Mouse (Mus musculus): ENCODE measurements at regions not wholly inside any gene's neighbourhood (a gene's known extent, or its start where the extent isn't known, plus 50 kb on each side); places are given as distances from the start of the nearest gene placed in this dataset.
A peak's percentile ranks its signal among the peaks of the same experiment; 100 is the strongest.

- ATAC-seq (ENCODE audit: insufficient read depth, low FRiP score, low read depth) = 0 out of 2 replicates have a peak, but pooled peaks have one; percentile 40
- no peak overlapping the region for H3K4me3 ChIP-seq (replicated peaks)
These were observed 57.9 kb downstream of the Sox9 start for GRCm38 (mm10) chr11:112839721-112840494.

DNA sequence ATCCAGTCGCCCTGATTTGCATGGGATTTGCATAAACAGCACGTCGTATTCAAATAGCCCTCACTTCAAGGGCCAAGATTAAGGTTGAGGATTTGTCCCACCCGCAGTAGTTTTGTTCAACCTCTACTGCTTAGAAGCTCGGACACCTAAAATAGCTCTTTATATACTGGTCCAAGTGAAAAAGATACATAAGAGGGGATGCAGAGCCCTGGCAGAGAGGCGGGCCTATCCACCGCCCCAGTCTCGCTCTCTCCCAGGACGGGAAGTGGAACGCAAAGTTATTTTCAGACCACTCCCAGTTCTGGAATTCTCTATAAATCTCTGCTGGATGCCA lies 58.4 kb downstream of the Sox9 start:
- no peak for ATAC-seq (ENCODE audit: insufficient read depth, low FRiP score, low read depth)
- peak overlapping the region; percentile 32; the same call in 1 of the 2 replicates for H3K4me2 ChIP-seq
- H3K27ac ChIP-seq = no peak overlapping the region
- H3K9me3 ChIP-seq = no peaks in the 10 kb centered on the region
- no peak overlapping the region for H3K9ac ChIP-seq
- no peaks in the 10 kb centered on the region for H3K36me3 ChIP-seq
- H3K27me3 ChIP-seq (replicated peaks) = no peaks in the 10 kb centered on the region
- peaks cover 2% of the 10 kb centered on the region; the same call in 1 of the 2 replicates for H3K4me1 ChIP-seq
- WGBS = 13% methylated on average over 10 of the region's 10 CpGs
- H3K4me3 ChIP-seq (replicated peaks) = no peak overlapping the region

More at GRCm38 (mm10) chr11:112839721-112840494, 57.9 kb downstream of the Sox9 start:
- no peaks in the 10 kb centered on the region for H3K27me3 ChIP-seq (replicated peaks)
- peaks cover 2% of the 10 kb centered on the region; the same call in 1 of the 2 replicates for H3K4me1 ChIP-seq
- H3K9ac ChIP-seq = no peak overlapping the region
- H3K4me2 ChIP-seq = peak overlapping the region; percentile 32; the same call in 1 of the 2 replicates
- no peaks in the 10 kb centered on the region for H3K36me3 ChIP-seq
- 24% methylated on average over 10 of the region's 10 CpGs for WGBS
- no peak overlapping the region for H3K27ac ChIP-seq
- no peaks in the 10 kb centered on the region for H3K9me3 ChIP-seq

DNA sequence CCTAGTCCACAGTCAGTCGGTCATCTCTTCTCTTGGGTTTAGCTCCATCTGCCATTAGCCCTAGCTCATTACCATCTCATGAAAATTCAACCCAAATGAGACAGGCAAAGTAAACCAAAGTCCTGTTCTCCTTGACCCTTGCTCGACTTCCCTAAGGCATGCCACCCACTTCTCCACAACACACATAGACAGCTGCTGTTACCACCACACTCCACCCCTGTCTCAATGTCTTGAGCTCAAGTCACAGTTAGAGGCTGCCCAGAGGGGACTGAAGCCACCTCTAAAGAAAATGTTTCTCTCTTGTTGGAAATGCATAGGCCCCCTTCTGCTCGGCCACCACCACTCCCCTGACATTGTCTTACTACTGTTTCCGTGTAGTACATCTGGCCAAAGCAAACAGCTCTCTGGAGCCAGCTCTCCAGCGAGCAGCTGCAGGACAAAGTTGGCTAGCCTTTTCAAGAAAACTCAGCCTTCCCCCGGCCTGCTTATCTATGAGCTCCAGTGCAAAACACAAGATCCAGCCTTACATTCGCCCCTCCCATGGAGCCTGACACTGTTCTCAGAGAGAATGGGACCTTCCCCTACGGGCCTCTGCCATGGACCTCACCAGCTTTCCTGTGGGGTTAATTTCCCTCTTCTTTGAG lies 62.4 kb downstream of the Sox9 start:
- WGBS = 64% methylated on average over 8 of the region's 8 CpGs
- H3K4me1 ChIP-seq = peaks cover 2% of the 10 kb centered on the region; the same call in 1 of the 2 replicates
- no peak for ATAC-seq (ENCODE audit: insufficient read depth, low FRiP score, low read depth)
- no peak overlapping the region for H3K4me2 ChIP-seq
- no peaks in the 10 kb centered on the region for H3K36me3 ChIP-seq
- no peaks in the 10 kb centered on the region for H3K9me3 ChIP-seq
- no peak overlapping the region for H3K9ac ChIP-seq
- no peak overlapping the region for H3K27ac ChIP-seq
- no peak overlapping the region for H3K4me3 ChIP-seq (replicated peaks)
- no peaks in the 10 kb centered on the region for H3K27me3 ChIP-seq (replicated peaks)

GRCm38 (mm10) chr11:112847146-112847545 lies 65.1 kb downstream of the Sox9 start:
- no peaks in the 10 kb centered on the region for H3K9me3 ChIP-seq
- no peak overlapping the region for H3K9ac ChIP-seq
- H3K4me3 ChIP-seq (replicated peaks) = no peak overlapping the region
- no peaks in the 10 kb centered on the region for H3K4me1 ChIP-seq
- ATAC-seq (ENCODE audit: insufficient read depth, low FRiP score, low read depth) = no peak
- no peaks in the 10 kb centered on the region for H3K27me3 ChIP-seq (replicated peaks)
- H3K27ac ChIP-seq = no peak overlapping the region
- no peak overlapping the region for H3K4me2 ChIP-seq
- WGBS = 87% methylated on average over 2 of the region's 2 CpGs
- H3K36me3 ChIP-seq = no peaks in the 10 kb centered on the region

DNA sequence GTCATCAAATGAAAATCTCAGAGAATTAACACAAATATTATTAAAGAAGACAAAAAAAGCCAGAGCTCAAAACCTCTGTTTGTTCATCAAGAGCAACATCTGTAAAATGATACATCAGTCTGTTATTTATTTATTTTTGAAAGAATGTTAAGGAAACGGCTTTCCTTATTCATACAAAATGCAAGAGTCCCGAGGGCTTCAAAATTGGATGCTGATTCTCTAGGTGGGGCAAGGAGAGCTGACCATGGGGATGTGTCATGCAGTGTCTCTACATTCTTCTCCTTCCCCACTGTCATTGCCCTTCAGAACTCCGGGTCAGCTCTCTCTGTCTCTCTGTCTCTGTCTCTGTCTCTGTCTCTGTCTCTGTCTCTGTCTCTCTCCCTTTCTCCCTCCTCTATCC lies 65.8 kb downstream of the Sox9 start:
- no peak for ATAC-seq (ENCODE audit: insufficient read depth, low FRiP score, low read depth)
- H3K4me2 ChIP-seq = no peak overlapping the region
- H3K4me3 ChIP-seq (replicated peaks) = no peak overlapping the region
- no peaks in the 10 kb centered on the region for H3K27me3 ChIP-seq (replicated peaks)
- no peaks in the 10 kb centered on the region for H3K4me1 ChIP-seq
- H3K27ac ChIP-seq = no peak overlapping the region
- H3K9me3 ChIP-seq = no peaks in the 10 kb centered on the region
- no peak overlapping the region for H3K9ac ChIP-seq
- H3K36me3 ChIP-seq = no peaks in the 10 kb centered on the region
- 72% methylated on average over 3 of the region's 3 CpGs for WGBS

GRCm38 (mm10) chr11:112849974-112850373 lies 68.0 kb downstream of the Sox9 start:
- H3K27ac ChIP-seq = no peak overlapping the region
- H3K4me3 ChIP-seq (replicated peaks) = no peak overlapping the region
- no peak for ATAC-seq (ENCODE audit: insufficient read depth, low FRiP score, low read depth)
- no peaks in the 10 kb centered on the region for H3K4me1 ChIP-seq
- no peak overlapping the region for H3K4me2 ChIP-seq
- no peaks in the 10 kb centered on the region for H3K9me3 ChIP-seq
- no peaks in the 10 kb centered on the region for H3K36me3 ChIP-seq
- no peak overlapping the region for H3K9ac ChIP-seq
- WGBS = 72% methylated on average over 5 of the region's 5 CpGs
- no peaks in the 10 kb centered on the region for H3K27me3 ChIP-seq (replicated peaks)

- 79% methylated on average over 13 of the region's 13 CpGs for WGBS
- Histone ChIP-seq H3K36me3 (no peaks in the 10 kb centered on the region), H3K4me3 (replicated peaks) (no peak overlapping the region), H3K9ac (no peak overlapping the region), H3K27me3 (replicated peaks) (no peaks in the 10 kb centered on the region), H3K4me1 (no peaks in the 10 kb centered on the region), H3K9me3 (no peaks in the 10 kb centered on the region), H3K27ac (no peak overlapping the region), H3K4me2 (no peak overlapping the region)
- no peak for ATAC-seq (ENCODE audit: insufficient read depth, low FRiP score, low read depth)
These were observed 68.7 kb downstream of the Sox9 start for GRCm38 (mm10) chr11:112850532-112851272.

DNA sequence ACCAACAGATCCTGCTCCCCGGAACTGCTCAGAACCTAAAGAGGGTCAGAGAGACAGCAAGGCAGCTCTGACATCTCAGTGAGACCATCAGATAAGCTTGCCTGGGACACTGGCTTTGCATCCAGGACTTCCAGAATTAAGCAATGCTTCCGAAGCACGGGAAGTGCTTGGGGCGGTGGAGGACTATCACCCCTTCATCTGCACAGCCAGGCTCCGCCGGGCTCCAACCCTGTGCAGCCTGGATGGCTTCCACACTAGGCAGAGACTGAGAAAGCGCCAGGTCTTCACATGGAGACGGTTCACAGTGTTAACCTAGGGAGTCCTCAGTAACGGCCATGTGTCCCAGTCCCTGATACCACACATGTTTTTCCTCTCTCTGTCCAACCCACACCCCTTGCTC lies 69.3 kb downstream of the Sox9 start:
- WGBS = 82% methylated on average over 9 of the region's 9 CpGs
- no peak for ATAC-seq (ENCODE audit: insufficient read depth, low FRiP score, low read depth)
- Histone ChIP-seq H3K9ac (no peak overlapping the region), H3K4me3 (replicated peaks) (no peak overlapping the region), H3K4me1 (no peaks in the 10 kb centered on the region), H3K27ac (no peak overlapping the region), H3K9me3 (no peaks in the 10 kb centered on the region), H3K27me3 (replicated peaks) (no peaks in the 10 kb centered on the region), H3K36me3 (no peaks in the 10 kb centered on the region), H3K4me2 (no peak overlapping the region)

GRCm38 (mm10) chr11:112855975-112856374 lies 74.0 kb downstream of the Sox9 start:
- WGBS = 81% methylated on average over 5 of the region's 5 CpGs
- H3K9ac ChIP-seq = no peak overlapping the region
- ATAC-seq (ENCODE audit: insufficient read depth, low FRiP score, low read depth) = no peak
- H3K4me2 ChIP-seq = no peak overlapping the region
- H3K27me3 ChIP-seq (replicated peaks) = no peaks in the 10 kb centered on the region
- H3K36me3 ChIP-seq = no peaks in the 10 kb centered on the region
- no peak overlapping the region for H3K27ac ChIP-seq
- H3K4me1 ChIP-seq = no peaks in the 10 kb centered on the region
- no peaks in the 10 kb centered on the region for H3K9me3 ChIP-seq
- no peak overlapping the region for H3K4me3 ChIP-seq (replicated peaks)

DNA sequence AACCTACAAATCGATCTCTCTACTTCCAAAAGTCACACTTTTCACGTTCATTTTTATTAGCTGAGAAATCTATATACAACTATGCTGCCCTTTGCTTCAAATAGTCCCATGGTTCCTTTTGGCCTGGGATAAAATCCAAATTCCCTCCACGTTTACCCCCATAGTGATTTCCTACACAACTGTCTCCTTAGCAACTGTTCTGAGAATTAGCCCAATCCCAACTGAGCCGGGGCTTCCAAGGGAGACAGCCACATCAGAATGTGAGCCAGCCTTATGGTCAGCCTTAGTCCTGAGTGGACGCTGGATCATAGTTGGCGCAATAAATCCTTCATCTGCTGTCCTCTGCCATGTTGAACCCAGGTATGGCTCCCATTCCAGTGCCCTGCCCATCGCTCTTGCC lies 77.3 kb downstream of the Sox9 start:
- 87% methylated on average over 7 of the region's 7 CpGs for WGBS

GRCm38 (mm10) chr11:112860797-112861196 lies 78.8 kb downstream of the Sox9 start:
- no peak overlapping the region for H3K27ac ChIP-seq
- H3K4me3 ChIP-seq (replicated peaks) = no peak overlapping the region
- H3K4me1 ChIP-seq = no peaks in the 10 kb centered on the region
- no peak overlapping the region for H3K9ac ChIP-seq
- no peak overlapping the region for H3K4me2 ChIP-seq
- no peaks in the 10 kb centered on the region for H3K36me3 ChIP-seq
- no peak for ATAC-seq (ENCODE audit: insufficient read depth, low FRiP score, low read depth)
- WGBS = 28% methylated on average over 11 of the region's 11 CpGs
- no peaks in the 10 kb centered on the region for H3K9me3 ChIP-seq
- no peaks in the 10 kb centered on the region for H3K27me3 ChIP-seq (replicated peaks)

More for the DNA sequence above, 77.3 kb downstream of the Sox9 start:
- Histone ChIP-seq H3K9me3 (no peaks in the 10 kb centered on the region), H3K4me2 (no peak overlapping the region), H3K36me3 (no peaks in the 10 kb centered on the region), H3K9ac (no peak overlapping the region), H3K4me1 (no peaks in the 10 kb centered on the region), H3K27me3 (replicated peaks) (no peaks in the 10 kb centered on the region), H3K27ac (no peak overlapping the region), H3K4me3 (replicated peaks) (no peak overlapping the region)
- no peak for ATAC-seq (ENCODE audit: insufficient read depth, low FRiP score, low read depth)

DNA sequence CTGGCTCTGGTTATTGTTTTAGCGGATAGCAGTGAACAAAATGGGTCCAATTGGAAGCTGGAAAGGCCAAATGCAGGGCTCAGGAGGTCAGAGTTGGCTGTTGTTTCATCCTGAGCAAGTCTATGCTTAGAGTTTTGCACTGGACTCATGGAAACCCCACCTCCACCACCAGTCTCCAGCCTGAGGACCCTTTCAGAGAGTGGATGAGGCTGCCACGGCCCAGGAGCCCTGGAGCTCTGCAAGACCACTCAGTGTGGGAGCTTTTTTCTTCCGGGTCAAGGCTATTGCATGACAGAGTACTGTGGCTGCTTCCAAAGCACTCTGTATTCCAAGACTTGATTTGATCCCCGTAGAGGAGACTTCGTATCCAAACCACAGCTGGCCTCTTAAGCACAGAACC lies 79.2 kb downstream of the Sox9 start:
- H3K27me3 ChIP-seq (replicated peaks) = no peaks in the 10 kb centered on the region
- H3K36me3 ChIP-seq = no peaks in the 10 kb centered on the region
- WGBS = 82% methylated on average over 5 of the region's 5 CpGs
- no peak for ATAC-seq (ENCODE audit: insufficient read depth, low FRiP score, low read depth)
- no peaks in the 10 kb centered on the region for H3K4me1 ChIP-seq
- no peak overlapping the region for H3K9ac ChIP-seq
- H3K9me3 ChIP-seq = no peaks in the 10 kb centered on the region
- H3K4me2 ChIP-seq = no peak overlapping the region
- no peak overlapping the region for H3K27ac ChIP-seq
- H3K4me3 ChIP-seq (replicated peaks) = no peak overlapping the region

Data from stomach, embryonic 15.5 days (tissue).